Mouse (Mus musculus) mesoderm, embryonic 11.5 days (tissue): Measurements from ENCODE around the gene Nlrc5.

Experiments
- DNase-seq: peaks from one replicate; pipeline ENCODE4 v3.0.0-alpha.2; 2012; ENCODE audit warnings: low read depth, low spot score

Gene Nlrc5

DNA sequence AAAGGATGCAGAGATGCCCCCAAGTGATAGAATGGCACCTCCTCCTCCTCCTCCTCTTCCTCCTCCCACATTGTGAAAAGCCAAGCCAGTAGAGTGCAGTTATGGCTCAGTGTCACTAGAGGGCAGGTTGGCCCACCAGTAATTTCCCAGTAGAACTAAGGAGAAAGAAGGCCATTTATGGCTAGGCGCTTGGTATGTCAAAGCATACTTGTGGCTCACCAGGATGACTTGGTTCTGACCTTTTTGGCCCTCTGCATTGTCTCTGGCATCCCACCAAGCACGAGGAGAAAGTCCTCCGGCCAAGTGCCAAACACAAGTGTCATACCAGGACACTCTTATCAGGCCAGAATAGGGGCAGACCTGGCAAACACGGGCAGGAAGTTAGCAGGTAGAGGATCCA lies 94.1 kb downstream of the Nlrc5 start:
- DNase-seq = peak; percentile 58

DNA sequence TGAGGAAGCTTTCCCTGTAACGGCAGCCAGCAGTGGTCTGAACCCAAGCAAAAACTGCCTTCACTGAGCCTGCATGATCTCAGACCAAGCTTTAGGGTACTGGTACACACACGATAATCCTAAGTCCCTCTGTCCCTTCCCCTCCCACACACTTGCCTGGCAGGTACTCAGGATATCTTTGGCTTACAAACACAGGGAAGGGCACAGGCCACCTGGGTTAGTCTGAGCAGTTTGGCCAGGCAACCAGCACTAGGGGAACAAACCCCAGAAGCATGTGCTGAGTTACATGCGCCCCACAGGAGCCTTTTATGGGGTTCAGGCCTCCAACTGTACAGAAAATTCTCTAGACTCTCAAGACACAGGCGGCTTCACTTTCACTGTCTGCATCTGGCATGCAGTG lies 95.7 kb downstream of the Nlrc5 start:
- DNase-seq = no peak

DNA sequence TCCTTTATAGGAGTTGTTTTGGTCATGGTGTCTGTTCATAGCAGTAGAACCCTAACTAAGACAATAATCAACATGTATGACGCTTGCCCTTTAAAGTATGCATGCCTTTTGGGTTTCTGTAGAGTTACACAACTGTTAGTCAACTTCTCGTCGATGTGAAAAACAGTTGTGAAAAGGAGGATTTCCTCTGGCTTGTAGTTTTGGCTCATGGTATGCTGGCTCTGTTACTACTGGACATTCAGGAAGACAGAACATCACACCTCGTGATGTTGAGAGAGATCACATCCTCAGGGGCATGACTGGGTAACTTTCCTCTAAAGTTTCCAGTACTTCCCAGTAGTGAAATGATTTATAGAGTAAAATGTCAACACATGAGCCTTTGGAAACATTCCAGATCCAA lies 96.5 kb downstream of the Nlrc5 start:
- no peak for DNase-seq

DNA sequence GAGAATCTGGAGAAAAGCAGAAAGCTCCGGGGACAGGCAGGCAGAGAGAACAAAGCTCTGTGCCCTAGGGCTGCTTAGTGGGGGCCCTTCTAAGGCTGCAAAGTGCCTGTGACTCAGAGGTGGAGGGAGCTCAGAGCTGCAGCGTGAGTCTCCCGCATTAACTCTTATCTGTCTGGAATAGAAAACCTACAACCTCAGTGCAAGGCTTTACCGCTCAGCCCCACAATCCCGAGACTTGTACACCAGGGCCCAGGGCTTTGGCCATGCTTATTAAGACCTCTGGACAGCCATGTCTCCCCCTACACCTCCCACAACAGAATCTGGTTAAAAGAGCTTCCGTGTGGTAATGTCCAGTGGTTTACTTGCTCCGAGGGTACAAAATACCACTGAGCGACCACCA lies 97.8 kb downstream of the Nlrc5 start:
- no peak for DNase-seq

DNA sequence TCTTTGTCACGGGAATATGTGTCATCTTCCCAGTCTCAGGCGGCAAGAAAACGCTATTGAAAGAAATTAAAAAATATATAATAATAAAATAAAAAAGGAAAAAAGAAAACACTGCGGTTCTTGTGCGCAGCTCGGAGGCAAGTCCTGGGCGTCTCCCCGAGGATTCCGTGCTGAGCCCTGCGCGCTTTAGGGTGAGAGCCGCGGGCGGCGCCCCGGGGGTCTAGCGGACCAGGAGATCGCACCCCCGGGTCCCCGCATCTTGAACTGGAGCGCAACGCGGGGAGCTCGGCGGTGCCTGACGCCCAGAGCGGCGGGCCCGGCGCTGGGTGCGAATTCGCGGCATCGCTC lies 98.3 kb downstream of the Nlrc5 start:
- DNase-seq = no peak

DNA sequence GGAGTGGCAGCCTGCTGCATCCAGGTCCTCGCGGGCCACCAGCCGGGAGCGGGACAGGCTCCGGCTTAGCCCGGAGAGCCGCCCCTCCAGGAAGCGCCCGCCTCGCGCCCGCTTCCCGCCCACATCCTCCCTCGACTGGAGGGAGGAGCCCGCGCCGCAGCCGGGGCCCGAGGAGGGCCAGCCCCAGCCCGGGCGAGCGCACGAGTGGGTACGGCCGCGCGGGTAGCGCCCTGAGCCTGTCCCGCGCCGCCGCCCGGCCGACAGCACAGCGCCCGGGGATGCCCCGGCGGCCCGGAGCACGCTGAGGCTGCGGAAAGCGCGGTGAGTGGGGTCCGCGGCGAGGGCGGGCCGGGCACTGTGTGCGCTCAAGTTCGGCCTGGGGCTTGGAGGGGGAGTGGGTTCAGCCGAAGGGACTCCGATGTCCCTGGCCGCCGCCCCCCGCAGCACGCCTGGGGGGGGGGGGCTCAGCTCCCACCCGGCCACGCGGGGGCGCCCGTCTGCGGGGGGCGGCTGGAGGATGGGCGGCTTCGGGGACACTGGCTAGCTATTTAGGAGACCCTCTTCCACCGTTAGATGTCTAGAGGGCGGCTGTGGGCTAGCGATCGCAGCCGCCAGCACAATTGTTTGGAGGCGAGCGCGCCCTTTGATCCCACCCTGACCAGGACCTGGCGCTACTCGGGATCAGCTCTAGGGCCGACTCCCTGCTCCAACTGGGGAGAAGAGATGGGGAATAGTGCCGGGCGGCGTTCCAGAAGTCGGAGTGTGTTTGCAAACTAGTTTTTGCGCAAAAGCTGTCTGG lies 98.9 kb downstream of the Nlrc5 start, which contains the start of gene Cpne2:
Gene Cpne2 (plus strand): TSS at position 118 of the 799 bp plus-strand sequence.
- DNase-seq = peak; percentile 54

DNA sequence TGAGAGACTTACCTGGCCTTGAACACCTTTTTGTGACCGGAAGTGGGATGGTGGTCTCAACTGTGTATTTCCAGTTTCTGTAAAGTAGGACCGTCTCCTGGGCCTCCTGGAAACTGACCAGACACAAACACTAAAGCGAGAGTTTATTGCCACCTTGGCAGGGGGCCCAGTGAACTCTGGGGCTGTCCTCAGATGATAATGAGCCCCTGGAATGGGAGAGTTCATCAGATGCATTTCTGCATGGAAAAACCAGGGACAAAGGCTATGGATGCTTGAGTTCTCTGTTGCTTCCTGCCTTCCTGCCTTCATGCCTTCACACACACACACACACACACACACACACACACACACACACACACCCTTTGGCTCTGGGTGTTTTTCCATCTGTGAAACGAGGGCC lies 100.5 kb downstream of the Nlrc5 start:
- DNase-seq = no peak

DNA sequence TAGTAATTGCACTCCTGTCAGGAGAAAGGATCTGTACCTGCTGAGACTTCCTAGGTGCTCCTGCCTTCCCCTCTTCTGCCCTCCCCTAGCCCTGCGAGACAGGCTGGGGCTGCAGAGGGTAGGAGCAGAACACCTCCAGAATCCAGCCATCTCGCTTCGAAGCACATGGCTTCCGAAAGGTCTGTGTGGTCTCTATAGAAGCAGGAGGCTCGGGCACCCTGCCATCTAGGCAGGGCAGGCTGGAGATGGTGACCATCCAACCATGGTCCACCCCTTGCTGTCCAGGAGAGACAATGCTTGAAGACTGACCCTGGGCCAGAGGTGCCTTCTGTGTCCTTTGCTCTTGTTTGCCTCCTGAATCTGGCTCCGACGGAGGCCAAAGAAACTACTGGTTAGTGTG lies 101.5 kb downstream of the Nlrc5 start:
- no peak for DNase-seq

DNA sequence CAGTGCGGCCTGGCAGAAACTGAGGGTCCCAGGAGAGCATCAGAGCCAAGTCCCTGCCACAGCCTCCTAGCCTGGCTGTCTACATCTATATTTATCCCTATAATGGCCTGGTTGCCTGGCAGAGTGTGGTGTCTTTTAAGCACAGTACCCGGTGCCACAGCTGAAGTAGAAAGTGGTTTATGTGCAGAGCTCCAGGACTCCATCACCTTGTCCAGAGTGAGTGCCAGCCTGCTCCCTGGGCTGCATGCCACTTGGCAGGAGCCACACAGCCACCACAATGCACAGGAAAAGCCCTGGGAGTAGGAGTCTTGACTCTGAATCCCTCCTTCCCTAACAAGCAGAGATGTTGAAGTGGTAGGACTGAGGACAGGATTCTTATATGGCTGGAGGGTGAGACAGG lies 103.3 kb downstream of the Nlrc5 start:
- DNase-seq = no peak

DNA sequence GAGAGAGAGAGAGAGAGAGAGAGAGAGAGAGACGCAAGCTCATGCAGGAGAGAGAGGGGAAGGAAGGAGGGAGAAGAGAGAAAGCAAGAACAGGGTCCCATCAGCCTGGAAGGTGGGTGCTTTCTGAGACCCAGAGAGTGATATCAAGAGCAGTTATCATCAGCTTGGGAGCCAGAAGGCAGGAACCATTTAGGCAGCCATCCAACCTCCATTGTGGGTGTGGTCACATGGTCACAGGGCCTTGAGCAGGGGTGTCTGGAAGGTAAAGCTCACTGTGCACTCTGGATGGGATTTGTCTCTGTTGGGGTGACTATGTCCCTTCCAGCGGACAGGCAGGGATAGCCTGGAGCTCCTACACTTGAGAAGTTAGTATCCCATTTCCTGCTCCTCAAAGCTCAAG lies 105.9 kb downstream of the Nlrc5 start:
- no peak for DNase-seq

DNA sequence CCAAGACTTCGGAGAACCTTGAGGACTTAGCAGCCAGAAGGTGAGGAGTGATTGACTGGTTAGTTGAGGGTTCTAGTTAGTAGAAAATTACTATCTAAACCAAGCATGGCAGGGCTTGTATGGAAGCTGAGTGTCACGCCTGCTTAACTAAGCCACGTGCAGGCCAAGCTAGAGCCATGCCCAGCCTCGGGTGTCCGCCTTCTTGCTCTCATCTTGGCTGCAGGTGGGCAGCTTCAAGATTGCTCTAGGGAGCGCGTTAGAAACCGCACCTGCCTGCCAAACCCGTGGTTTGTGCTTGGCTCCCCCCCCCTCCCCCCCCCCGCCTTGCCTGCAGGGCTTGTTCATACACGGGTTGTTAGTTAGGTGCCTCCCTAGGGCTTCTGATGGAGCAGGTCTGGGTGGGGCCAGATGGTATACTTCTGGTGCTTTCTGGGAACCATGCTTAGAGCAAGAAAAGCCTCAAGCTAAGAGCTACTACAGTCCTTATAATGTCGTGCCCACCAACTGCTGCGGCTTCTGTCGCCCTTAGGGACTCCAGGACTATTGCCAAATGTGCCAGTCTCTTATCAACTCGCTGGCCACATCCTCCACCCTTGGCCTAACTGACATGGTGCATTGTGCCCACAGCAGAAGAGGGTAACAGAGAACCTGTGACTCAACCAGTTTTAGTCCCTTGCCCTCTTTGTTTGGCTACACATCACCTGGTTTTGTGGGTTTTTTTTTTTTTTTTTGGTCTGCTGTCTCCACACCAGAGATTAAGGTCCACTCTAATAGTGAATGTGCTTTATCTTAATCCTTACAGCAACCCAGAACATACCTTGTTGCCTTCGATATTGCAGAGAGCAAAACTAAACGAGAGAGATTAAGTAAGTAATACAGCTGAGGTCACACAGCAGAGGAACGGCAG lies 107.0 kb downstream of the Nlrc5 start:
- no peak for DNase-seq

DNA sequence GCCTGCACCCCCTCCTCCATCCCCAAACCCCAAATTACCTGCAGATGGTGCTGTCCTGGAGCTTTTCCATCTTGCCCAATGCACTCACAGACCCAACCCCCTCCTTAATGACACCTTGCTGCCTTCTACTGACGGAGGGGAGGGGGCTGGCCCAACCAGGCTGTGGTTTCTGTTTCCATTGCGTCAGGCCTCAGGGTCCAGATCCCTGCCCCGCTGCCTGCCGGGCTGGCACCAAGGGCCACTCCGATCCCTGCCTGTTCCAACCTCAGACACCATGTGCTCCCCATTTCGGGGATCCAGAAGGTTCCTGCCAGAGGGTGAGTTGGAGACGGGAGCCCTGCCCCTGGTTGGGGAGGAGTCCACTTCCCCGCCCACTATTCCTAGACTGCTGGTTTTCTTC lies 109.8 kb downstream of the Nlrc5 start:
- DNase-seq = no peak

DNA sequence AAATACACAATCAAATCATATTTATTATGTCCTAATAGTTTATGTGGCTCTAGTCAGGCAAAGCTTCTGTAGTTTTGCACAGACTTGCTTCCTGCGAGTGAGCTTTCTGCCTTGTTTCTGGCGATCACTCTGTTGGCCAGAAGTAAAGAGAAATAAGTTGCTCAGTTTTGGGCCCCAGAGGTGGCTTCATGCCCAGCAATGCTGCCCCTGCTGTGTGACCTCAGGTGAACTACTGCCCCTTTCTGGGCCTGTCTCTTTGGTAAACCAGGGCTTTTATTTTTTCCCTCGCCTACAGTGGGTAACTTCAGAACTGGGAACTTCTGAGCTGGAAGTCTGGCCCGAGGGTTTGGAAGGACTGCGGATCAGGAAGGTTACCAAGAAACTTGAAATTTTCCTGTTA lies 114.9 kb downstream of the Nlrc5 start:
- no peak for DNase-seq

DNA sequence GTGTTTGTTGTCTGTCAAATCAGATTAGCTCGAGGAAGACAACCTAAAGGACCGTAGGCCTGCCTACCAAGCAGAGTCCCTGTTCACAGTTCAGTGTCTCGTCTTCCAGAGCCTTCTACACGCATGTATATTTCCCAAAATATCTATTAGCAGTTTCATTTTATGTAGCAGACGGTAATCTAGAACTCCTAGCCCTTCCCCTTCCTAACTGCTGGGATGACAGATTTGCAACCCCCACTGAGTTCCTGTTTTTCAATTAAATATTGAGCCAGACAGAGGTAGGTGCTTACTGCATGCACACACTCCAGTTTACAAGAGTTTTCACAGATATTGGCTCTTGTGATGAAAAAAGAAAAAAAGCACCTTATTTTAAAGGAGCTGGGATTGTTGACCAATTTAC lies 115.3 kb downstream of the Nlrc5 start:
- no peak for DNase-seq

DNA sequence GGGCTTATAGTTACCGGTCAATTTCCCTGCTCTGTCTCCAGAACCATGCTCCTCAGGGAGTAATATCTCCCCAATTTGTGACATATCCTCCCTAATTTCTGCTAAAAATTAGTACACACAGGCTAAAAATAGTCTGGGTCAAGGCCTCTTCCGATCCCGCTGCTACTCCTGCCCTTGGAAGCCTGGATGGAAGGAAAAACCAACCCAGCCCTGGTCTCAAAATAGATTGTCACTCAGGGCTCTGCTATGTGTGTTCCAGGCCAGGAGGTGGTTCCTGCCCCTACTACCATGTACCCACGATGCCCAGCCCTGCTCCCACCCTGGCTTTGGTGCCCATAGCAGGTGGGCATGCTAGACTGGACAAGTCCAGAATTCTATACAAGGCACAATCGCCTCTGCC lies 115.8 kb downstream of the Nlrc5 start:
- DNase-seq = no peak

DNA sequence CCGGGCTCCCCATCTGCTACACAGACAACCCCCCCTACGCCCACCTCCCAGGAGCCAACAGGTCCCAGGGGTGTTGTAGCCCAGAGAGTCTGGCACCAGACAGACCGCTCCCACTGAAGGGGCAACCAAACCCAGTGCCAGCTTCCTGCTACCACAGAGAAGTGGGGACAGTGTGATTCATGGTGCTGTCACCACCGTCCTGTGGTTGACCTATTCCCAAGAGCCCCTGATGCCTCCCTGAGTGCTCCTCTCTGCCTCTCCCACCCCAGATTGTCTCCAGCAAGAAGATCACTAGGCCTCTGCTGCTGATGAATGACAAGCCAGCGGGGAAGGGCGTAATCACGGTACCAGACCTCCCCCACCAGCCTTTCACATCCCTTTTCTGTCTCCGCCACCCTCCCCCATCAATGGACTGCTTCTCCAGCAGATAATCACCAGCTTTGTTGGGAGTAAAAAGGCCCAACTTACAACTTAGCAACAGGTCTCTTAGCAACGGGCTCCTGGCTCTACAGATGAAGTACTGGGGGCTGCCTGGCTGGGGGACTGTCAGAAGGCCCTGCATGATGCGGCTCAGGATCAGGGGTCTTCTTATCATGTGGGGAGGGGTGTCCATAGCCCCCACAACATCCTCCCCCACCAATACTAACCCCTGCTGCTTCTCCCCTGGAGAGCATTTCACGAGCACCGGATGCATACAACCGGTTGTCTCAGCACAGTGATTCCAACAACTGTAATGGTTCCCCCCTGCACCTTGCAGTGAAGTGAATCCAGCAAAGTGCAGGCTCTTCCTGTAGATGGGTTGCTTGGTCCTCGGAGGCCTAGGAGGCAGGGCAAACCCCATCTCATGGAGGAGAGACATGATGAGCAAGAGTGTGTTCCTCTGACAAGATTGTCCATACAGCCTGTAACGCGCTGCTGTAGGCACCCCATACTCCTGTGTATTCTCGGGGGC lies 117.6 kb downstream of the Nlrc5 start:
- peak; percentile 82 for DNase-seq

DNA sequence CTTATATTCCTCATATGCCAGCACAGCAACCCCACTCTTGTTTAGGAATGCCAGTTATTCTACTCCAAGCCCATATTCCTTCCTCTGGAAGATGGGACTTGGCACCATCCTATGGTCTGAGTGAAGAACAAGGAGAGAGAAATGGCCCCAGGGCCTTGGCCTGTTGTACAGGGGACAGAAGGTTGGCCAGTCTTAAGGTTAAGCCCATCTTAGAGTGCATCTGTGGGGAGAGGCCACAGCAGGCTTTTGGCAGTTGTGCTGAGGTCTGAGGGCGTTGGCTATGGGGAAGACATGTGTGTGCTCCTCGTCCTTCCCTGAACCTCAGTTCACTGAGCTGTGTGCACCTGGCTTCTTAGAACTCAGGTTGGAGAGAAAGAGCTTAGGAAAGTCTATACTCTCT lies 118.5 kb downstream of the Nlrc5 start:
- DNase-seq = no peak

DNA sequence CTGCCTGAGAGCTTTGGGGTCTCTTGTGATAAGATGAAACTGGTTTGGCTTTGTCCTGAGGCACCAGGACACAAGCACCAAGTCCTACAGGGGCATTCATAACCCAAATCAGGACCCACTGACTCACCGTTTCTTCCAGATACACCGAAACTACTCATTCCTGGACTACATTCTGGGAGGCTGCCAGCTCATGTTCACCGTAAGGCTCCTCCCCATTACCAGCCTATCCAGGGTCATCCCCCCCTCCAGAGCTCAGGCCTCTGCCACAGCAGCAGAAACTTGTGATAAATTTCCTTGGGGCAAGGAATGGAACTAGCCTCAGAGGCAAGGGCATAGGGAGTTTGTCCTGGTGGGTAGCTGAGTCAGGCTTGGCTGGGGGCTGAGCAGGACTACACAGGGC lies 123.1 kb downstream of the Nlrc5 start:
- no peak for DNase-seq

DNA sequence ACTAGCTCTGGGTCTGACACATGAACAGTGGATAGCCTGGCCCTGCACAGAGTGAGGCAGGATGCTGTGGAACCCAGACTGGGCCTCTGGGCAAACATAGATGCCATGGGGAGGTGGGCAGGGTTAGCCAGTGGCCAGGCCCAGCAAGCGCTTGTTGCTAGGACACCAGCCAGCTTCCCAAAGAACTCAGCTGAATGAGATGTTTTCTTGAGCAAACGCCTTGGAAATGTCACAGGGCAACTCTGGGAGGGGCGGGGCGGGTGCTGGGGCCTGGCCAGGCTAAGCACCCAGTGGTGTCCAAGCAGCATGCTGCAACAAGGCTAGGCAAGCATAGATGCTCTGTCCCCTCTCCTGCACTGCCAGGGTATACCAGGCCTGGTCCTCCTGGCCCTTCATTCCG lies 127.1 kb downstream of the Nlrc5 start:
- peak; percentile 47 for DNase-seq

DNA sequence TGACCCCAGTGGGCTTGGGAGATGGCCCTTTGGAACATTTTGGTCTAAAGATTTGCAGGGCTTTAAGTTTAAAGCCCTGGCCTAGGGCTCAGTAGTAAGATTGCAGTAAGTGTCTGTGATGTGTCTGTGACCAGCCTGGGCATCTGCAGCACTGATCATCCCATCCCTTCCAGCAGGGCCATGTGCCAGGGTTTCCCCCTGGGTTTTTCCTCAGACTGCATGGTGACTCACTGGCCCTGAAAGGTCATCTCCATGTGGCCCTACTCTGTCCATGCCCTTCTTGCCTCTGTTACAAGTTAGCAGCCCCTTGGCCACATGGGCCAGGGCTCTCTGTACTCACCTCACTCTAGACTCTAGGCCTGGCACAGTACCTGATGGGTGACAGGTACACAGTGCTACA lies 130.3 kb downstream of the Nlrc5 start:
- no peak for DNase-seq

DNA sequence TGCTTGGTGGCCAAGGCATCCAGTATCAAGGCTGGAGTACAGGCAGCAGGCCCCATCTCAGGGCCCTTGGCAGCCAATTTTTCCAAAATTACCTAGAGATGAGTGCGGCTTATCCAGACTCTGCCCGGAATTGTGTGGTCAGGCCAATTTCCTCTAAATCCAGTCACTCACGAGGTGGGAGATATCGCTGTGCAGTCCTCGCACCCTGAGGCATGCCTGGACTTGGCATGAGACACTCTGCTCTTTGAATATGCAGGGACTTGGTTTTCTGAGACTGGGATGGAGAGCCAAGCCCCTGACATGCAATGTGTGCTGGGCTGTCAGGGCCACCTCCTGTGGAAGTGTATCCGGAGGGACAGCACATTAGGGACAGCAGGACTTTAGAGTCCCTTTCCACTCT lies 131.9 kb downstream of the Nlrc5 start:
- DNase-seq = no peak
